Mouse (Mus musculus) T-helper 2 cell (primary cell): ENCODE results near the gene Syde1.

ENCODE experiments used
- in situ Hi-C: fragments of 300-600 bp; cut with MboI, MseI; formaldehyde crosslinking; loops from one replicate; pipeline ENCODE4 v1.15.1; 2025; ENCODE audit warnings: high pct_unique_total_duplicates

Gene Syde1

GRCm38 (mm10) chr10:78578204-78578603 is 13.6 kb downstream of the Syde1 start:
- in situ Hi-C loops = loop anchor here (5.0 to 25.0 kb wide), 4 partner anchors 61 to 1109 kb away; partner anchors contain the start of genes Cdc34, Gzmm, Olfr1358 and Pdxk

- in situ Hi-C loops = loop anchor here (5.0 to 25.0 kb wide), 4 partner anchors 59 to 1111 kb away; partner anchors contain the start of genes Cdc34, Gzmm, Olfr1358 and Pdxk
Measured at GRCm38 (mm10) chr10:78576435-78577184, 15.2 kb downstream of the Syde1 start.

GRCm38 (mm10) chr10:78575690-78576089 is 16.1 kb downstream of the Syde1 start:
- in situ Hi-C loops = loop anchor here (5.0 to 25.0 kb wide), 4 partner anchors 58 to 1112 kb away; partner anchors contain the start of genes Cdc34, Gzmm, Olfr1358 and Pdxk

- in situ Hi-C loops = loop anchor here (5.0 to 25.0 kb wide), 4 partner anchors 58 to 1112 kb away; partner anchors contain the start of genes Cdc34, Gzmm, Olfr1358 and Pdxk
Measured at GRCm38 (mm10) chr10:78575105-78575632, 16.6 kb downstream of the Syde1 start.

- in situ Hi-C loops = loop anchor here (5.0 to 25.0 kb wide), 4 partner anchors 57 to 1113 kb away; partner anchors contain the start of genes Cdc34, Gzmm, Olfr1358 and Pdxk
Measured at GRCm38 (mm10) chr10:78574250-78575104, 17.3 kb downstream of the Syde1 start, which contains the start of gene Ilvbl. TSS of gene Ilvbl (plus strand) at chr10:78574346.

GRCm38 (mm10) chr10:78573226-78573625 is 18.5 kb downstream of the Syde1 start:
- in situ Hi-C loops = loop anchor here (10.0 kb wide), 1 partner anchor 108 kb away; the partner anchor contains the start of gene Pdxk

GRCm38 (mm10) chr10:78570897-78571296 is 20.9 kb downstream of the Syde1 start:
- in situ Hi-C loops = loop anchor here (10.0 kb wide), 1 partner anchor 106 kb away; the partner anchor contains the start of gene Pdxk

GRCm38 (mm10) chr10:78570416-78570815 is 21.3 kb downstream of the Syde1 start:
- in situ Hi-C loops = loop anchor here (10.0 kb wide), 1 partner anchor 106 kb away; the partner anchor contains the start of gene Pdxk

- in situ Hi-C loops = loop anchor here (10.0 kb wide), 1 partner anchor 105 kb away; the partner anchor contains the start of gene Pdxk
Measured at GRCm38 (mm10) chr10:78569686-78570085, 22.1 kb downstream of the Syde1 start.

- in situ Hi-C loops = no loop called here
Measured at GRCm38 (mm10) chr10:78569191-78569590, 22.6 kb downstream of the Syde1 start.

- in situ Hi-C loops = no loop called here
Measured at GRCm38 (mm10) chr10:78565070-78565469, 26.7 kb downstream of the Syde1 start.

- in situ Hi-C loops = no loop called here
Measured at GRCm38 (mm10) chr10:78540943-78541342, 50.8 kb downstream of the Syde1 start.
